Mouse (Mus musculus): ENCODE measurements around the gene Fam13a.
A peak's percentile ranks its signal among the peaks of the same experiment; 100 is the strongest.

Gene Fam13a

GRCm38 (mm10) chr6:58998528-58998927, 25.8 kb downstream of the Fam13a start:
- no peak for DNase-seq

GRCm38 (mm10) chr6:58989149-58989548, 35.2 kb downstream of the Fam13a start:
- no peak for DNase-seq

GRCm38 (mm10) chr6:58988706-58989105, 35.6 kb downstream of the Fam13a start:
- no peak for DNase-seq

- DNase-seq = no peak
Observed at GRCm38 (mm10) chr6:58987166-58987565, 37.2 kb downstream of the Fam13a start.

GRCm38 (mm10) chr6:58985186-58985585, 39.2 kb downstream of the Fam13a start:
- DNase-seq = no peak

- no peak for DNase-seq
Observed at GRCm38 (mm10) chr6:58975249-58975648, 49.1 kb downstream of the Fam13a start.

- DNase-seq = no peak
Observed at GRCm38 (mm10) chr6:58974428-58974827, 49.9 kb downstream of the Fam13a start.

- no peak for DNase-seq
Observed at GRCm38 (mm10) chr6:58972873-58973272, 51.5 kb downstream of the Fam13a start.

- DNase-seq = no peak
Observed at GRCm38 (mm10) chr6:58968272-58968671, 56.1 kb downstream of the Fam13a start.

- peak; percentile 9 for DNase-seq
Observed at GRCm38 (mm10) chr6:58965071-58965831, 59.1 kb downstream of the Fam13a start.

GRCm38 (mm10) chr6:58964565-58964964, 59.8 kb downstream of the Fam13a start:
- no peak for DNase-seq

- DNase-seq = no peak
Observed at GRCm38 (mm10) chr6:58964091-58964490, 60.3 kb downstream of the Fam13a start.

- no peak for DNase-seq
Observed at GRCm38 (mm10) chr6:58962691-58963090, 61.7 kb downstream of the Fam13a start.

- DNase-seq = no peak
Observed at GRCm38 (mm10) chr6:58960523-58960922, 63.8 kb downstream of the Fam13a start.

GRCm38 (mm10) chr6:58951128-58951992, 73.0 kb downstream of the Fam13a start:
- no peak for DNase-seq

- DNase-seq = no peak
Observed at GRCm38 (mm10) chr6:58950410-58950809, 73.9 kb downstream of the Fam13a start.

- no peak for DNase-seq
Observed at GRCm38 (mm10) chr6:58946840-58947239, 77.5 kb downstream of the Fam13a start.

- no peak for DNase-seq
Observed at GRCm38 (mm10) chr6:58946246-58946645, 78.1 kb downstream of the Fam13a start.

GRCm38 (mm10) chr6:58943958-58944357, 80.4 kb downstream of the Fam13a start:
- DNase-seq = no peak

GRCm38 (mm10) chr6:58942276-58942675, 82.1 kb downstream of the Fam13a start:
- DNase-seq = no peak

- DNase-seq = no peak
Observed at GRCm38 (mm10) chr6:58937726-58938125, 86.6 kb downstream of the Fam13a start.

GRCm38 (mm10) chr6:58934144-58934543, 90.2 kb downstream of the Fam13a start:
- no peak for DNase-seq

- peak; percentile 66 for DNase-seq
Observed at GRCm38 (mm10) chr6:58933189-58933913, 91.0 kb downstream of the Fam13a start.

All from right cerebral cortex, postnatal 25 days (tissue).